Mouse (Mus musculus) lung, adult 18-20 months (tissue): ENCODE measurements around the gene Ctsz.
A peak's percentile ranks its signal among the peaks of the same experiment; 100 is the strongest.

Source experiments
- DNase-seq, 2 experiments: peaks; one replicate each; pipeline ENCODE4 v3.0.0; 2022; ENCODE audit warnings: mixed read lengths in 2 of 2

Gene Ctsz

DNA sequence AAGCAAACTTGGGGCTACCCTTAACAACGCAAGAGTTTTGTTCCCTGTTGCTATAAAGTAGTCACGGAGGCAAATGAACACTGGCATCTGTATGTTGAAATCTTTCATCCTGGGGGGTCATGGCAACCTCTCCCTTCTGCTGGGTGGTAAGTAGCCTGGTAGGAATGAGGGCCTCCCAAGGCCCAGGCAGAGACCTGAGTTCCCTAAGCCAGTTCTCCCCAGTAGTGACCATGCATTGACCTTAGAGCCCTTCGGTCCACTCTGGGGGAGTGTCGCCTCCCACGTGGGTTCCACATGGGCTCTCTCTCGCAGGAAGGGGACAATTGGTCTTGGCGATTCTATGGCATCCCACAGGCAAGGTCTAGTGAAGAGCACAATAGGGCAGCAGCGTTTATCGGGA, 1.1 kb upstream of the Ctsz start:
- no peak for DNase-seq

DNA sequence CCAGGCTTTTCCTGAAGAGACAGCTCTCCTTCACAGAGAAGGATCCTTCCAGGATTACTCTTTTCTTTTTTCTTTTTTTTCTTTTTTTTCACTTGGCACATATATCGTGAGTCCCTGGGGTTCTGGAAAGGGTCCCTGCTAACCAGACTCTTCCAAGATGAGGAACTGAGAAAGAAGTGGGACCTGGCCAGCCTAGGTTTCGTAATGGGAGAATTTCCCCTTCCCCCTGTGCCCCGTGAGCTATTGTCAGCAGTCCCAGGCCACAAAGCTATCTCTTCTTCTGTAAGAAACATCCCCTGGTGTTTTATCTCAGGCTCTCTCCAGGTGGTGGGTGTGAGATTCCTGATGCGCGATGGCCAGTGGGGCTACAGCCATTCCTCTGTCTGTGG, 605 bp upstream of the Ctsz start:
- peak in 1 of 2 experiments; percentile 55 for DNase-seq

DNA sequence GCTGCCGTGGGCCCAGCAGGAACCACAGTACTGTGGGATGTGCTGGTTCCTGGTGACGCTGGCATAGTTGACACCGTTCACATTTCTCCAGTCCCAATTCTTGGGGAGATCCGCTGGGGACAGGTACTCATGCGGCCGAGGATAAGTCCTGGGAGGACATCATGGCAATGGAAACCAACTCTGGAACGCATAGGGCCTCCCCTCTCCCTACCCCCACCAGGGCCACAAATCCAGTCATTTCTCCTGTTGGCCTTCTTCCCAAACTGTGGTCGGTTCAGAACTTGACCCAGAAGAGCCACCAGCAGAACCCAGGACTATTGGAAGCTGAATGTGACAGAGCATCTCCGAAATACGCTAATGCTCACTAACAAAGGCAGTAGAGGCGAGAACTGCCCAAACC, 658 bp downstream of the Ctsz start:
- DNase-seq = no peak

DNA sequence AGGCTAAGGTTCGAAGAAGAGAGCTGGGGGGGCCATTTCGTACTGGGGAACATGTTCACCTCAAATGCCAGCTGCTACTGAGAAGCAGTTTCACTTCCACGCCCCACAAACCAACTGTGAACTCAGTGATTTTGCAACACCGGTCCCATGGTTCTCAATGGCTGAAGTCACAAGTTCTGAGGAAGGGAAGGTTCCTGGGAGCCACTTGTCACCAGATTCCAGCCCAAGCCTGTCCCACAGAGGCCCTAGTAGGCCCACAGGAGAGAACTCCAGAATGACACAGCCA, 1.2 kb downstream of the Ctsz start:
- DNase-seq = peak; percentile 81 to 82

DNA sequence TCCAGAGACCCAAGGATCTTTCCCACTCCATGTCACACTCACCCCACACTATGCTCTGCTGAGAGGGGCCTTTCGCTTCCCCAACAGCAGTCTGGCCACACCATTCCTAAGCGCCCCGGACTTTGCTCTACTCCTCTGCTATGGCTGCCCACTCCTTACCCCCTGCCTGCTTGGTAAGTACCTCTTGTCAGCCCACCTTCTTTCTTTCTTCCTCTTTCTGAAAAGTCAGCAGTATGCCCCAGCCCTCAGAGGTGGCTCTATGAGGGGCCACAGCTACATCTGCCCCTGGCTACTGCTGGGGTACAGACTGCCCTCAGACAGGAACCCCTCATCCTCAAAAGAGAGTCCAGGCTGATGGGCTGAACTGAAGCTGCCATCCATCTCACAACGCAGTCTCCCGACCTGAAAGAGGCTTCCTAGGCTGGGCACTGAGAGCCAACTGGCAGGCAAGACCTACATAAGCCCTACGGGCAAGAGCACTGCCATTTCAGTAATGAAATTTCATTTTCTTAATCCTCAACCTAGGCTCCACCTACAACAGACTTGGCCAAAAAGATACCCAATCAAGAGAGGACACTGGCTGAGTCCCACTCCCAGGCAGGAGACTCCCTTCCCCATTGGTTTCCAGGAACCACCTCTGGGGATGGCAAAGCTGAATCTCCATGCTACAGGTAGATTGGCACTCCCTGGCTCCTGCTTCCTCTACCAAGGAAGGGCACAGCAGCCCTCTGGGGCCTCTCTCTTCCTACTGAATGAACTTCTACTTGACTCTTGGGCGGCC, 1.7 kb downstream of the Ctsz start:
- DNase-seq = no peak

DNA sequence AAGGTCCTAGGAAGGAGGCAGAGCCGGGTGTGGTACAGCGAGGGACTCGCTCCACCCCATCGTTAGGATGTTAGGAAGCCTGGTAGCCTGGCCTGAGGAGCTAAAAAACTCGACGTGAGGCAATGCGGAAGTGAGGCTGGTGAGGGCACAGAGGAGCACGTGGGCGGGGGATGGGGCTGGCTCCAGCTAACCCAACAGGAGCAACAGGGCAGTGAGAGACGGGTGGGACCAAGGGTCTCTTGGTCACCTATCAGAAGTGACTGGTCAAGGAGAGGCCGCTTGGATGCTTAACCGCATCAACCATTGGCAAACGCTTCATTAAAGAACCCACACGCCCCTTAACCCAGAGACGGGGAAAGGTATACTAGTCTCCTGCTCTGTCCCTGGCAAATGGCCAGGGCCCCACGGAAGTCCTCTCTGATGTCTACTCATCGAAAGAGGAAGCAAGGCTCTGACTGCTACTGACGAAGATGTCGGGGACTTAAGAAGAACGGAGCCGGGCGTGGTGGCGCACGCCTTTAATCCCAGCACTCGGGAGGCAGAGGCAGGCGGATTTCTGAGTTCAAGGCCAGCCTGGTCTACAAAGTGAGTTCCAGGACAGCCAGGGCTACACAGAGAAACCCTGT, 2.6 kb downstream of the Ctsz start:
- peak; percentile 48 to 62 for DNase-seq

DNA sequence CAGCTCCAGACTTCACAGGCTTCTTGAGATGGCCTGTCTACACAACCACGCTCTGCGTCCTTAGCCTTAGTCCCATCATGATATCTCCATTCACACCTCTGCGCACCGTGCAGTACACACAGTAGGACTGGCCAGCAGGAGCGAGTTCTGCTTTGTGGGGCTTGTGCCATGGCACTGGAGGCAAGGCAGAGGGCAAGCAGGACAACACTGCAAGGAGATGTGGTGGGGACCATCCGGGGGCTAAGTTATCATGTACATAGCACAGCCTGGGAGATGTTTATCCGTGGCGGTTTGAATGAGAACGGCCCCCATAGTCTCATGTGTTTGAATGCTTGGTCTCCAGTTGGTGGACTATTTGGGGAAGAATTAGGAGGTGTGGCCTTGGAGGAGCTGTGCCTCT, 3.9 kb downstream of the Ctsz start:
- DNase-seq = no peak

DNA sequence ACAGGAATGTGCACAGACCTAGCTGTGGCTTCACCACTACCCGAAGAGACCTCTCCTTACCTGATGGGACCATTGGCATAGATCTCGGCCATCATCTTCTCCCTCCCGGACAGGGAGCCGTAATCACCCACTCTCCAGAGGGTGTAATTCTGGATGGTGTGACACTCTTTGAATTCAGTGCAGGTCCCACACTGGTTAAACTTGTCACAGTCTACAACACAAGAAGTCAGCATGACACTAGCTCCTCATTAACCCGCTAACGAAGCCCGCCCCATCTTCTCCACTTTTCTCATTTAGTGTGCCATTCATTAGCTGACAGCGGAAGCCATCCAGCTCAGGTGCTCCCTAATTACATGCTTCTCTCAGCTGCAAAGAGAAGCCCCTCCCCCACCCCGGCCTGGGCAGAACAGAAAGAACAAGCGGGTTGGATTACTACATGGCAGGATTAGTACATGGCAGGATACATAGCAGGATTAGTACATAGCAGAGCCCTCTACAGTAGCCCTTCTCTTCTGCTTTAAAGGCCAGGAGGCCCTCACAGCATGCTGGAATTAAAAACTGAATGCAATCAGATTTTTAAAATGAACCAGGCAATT, 9.7 kb downstream of the Ctsz start:
- DNase-seq = peak in 1 of 2 experiments; percentile 2

DNA sequence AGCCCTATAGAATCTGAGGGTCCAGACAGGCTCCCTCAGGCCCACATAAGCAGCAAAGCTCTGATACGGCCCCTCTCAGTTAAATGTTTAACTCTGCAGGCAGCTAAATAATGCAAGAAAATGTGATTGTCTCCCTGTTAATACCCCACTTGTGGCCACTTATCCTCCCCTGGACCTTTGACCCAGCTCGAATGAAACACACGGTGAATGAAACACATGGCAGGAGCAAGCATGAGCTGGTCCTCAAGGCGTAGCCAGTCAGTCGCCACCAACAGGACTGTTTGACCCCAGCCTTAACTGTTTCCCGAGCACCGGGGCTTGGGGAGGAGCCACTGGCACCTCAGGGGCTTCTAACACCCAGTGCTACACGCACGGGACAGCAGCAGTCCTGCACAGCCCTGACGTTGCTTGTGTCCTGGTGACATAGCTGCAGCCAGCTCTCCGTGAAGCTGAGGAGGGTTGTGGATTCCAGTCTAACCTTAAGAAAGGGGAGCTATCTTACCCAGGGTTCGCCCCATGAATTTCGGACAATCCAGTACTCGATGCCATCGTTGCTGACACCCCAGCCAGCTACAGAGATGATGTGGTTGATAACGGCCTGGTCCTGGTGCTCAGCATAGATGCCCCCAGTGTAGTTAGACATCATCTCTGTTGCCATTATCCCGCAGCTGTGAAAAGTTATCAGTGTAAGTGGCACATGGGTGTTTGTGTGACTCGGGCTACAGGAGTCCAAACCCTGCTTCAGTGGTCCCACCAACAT, 10.6 kb downstream of the Ctsz start:
- peak in 1 of 2 experiments; percentile 2 for DNase-seq

DNA sequence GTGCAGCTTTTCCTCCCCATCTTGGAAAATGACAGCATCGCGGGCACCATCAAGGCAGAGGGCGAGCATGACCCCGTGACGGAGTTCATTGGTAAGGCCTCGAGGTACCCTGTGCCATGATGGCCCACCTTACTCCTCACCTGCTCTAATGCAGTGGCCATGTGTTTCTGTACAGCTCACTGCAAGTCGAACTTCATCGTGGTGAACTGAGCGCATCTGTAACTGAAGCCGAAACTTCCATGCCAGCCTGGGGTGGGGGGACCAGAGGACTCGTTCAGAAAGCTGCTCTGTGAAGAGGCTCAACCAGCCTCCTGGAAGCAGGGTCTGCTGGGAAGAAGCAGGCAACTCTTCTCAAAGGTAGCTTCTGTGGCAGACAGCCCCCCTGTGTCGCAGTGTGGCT, 12.0 kb downstream of the Ctsz start:
- no peak for DNase-seq

DNA sequence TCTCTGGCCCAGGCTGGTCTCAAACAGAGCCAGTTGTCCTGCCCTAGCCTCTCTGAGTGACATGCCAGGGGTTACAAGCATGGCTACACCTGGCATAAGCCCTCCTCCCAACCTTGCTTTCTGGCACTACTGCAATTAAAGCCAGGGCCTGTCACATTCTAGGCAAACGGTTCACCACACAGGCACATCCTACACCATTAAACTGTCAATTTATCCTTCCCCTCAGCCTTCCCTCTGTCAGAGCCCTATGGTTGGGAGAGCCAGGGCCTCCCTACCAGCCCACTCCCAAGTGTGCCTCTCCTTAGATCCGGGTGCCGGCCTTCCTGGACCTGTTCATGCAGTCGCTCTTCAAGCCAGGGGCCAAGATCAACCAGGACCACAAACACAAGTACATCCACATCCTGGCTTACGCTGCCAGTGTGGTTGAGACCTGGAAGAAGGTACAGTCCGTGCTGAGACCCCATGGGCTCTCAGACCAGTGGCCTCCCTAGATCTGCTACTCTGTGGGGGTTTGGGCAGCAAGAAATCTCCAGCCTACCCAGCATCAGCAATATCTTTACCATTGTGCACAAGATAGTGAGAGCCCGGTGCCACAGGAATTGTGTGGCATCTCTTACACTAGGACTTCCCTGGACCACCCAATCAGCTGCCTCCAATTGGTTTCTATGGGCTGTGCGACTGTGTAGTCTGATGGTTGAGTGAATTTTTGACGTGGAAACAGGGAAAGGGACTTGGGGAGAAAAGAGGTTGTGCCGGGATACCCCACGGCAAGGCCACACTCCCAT, 14.3 kb downstream of the Ctsz start:
- peak in 1 of 2 experiments; percentile 2 for DNase-seq

DNA sequence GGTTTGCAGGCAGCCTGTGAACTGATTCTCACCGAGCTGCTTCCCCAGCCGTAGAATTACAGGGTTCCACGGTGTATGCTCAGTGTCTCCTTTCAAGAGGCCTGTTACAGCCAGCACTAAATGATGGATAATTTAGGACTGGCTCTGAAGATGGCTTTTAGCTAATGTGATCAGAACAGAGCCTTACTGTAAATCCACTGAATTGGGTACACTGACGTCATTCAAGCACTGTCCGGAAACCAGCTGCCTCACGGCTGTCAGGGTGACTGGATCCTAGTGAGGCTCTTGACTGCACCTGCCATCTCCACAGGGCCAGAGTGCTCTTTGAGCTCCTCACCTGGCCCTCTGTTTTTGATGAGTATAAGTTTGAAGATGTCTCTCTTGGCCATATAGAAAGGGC, 17.7 kb downstream of the Ctsz start:
- DNase-seq = no peak

DNA sequence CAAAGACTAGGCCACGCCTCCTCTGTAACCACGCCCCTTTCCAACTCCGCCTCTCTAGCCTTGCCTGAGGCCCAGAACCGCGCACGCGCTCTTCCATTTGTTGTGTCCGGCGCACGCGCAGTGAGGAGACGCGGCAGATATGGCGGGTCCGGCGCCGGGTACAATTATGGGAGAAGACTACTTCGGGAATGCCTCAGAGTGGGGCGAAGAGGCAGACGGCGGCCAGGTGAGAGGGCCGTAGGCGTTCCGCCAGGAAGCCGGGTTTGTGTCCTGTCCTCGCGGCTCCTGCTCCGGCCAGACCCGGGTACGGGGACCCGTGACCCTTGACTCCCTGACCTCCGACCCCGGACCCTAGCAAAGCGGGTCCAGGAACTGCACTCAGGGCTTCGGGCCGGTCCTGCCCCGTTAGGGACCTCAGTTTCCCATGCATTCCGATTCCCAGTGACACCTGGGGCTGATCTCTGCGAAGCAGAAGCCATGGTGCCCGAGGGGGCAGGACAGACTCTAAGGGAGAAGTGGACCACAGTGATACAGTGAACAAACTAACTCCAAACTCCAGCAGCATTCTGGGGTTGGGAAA, 23.0 kb downstream of the Ctsz start, which contains the start of gene Nelfcd:
Gene Nelfcd, plus strand, starts transcription at position 74 of the 580 bp plus-strand sequence.
- DNase-seq = peak; percentile 94 to 95

DNA sequence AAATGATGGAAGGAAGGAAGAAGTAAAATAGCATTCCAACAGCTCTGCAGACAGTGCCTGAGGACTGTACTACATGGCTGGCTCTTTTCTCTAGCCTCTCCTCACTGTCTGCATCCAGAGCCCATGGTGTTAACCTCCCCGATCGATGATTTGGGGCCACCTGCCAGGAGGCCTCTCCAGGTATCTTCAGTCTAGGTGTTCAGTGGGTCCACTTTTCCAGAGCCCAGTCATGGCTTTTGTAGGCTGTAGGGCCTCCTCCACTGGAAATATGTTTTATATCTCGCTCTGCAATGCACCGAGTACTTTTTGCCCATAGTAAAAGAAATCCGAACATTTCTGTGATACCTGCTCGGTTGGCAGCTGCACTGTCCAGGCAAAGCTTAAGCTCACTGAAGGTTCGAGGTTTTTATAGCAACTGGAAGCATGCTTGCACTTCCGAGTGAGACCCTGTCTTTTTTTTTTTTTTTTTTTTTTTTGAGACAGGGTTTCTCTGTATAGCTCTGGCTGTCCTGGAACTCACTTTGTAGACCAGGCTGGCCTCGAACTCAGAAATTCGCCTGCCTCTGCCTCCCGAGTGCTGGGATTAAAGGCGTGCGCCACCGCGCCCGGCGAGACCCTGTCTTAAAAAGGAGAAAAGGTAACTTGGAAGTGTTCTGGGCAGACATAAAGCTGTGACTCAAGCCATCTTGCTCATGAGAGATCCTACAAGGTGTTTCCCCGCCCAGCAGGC, 23.7 kb downstream of the Ctsz start:
- DNase-seq = no peak

DNA sequence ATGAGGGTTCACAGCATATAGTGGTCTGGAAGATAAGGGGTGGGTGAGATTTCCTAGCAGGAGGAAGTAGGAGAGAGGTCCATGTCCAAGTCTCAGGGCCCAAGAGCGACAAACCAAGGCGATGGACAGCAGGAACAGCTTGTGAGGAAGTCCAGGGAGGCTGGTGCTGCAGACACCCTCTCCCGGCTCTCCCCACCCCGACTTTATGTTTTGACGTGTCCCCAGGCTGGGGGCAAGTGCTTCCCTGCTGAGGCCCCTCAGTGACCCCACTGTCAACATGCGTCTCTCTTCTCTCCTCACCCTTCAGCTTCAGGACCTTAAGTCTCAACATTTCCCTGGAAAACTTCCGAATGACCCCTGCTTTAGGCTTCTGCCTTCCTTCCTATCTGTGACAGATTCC, 25.7 kb downstream of the Ctsz start:
- no peak for DNase-seq

DNA sequence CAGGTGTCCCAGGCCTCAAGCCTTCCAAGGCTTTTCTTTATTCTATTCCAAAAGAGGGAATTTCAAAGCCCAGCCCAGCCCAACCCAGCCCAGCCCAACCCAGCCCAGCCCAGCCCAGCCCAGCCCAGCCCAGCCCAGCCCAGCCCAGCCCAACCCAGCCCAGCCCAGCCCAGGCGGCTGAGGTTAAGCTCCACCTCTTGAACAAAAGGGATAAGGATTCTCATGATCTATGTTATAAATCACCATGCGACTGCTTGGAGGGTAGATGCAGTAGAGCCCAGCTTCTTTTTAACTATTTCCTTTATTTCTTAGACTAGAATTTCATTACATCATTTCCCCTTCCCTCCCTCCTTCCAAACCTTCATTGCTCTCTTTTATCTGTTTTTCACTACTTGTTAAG, 28.6 kb downstream of the Ctsz start:
- no peak for DNase-seq

DNA sequence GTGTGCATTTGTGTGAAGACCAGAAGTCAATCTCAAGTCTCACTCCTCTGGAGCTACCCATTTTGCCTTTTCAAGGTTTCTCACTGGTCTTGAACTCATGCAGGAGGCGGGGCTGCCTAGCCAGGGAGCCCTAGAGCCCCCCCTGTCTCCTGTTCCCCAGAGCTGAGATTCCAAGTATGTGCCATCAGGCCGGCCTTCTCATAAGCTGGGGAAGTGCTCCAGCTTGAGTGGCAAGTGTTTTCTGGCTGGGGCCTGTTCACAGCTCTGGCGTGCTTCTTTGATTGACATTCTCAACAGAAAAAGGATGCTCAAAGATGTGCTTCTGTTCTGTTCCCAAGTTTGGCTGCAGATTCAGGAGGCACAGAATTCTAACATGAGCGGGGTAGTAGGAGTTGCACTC, 38.4 kb downstream of the Ctsz start:
- DNase-seq = no peak

DNA sequence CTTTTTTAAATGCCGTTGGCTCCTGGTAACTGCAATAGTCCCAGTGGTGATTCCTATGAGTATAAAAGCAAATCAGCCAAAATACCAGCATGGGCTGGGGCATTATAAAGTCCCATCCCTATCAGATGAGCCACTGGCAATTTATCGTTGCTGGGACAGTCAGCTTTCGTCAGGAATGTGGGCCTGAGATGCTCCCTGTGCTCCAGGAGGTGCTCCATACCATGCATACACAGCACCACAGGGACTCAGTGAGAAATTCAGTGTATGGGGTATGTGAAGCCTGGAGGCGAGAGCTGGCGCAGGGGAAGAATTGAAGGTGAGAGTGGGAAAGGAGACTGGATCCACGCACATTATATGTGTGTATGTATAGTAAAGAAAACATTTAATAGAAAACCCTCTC, 41.0 kb downstream of the Ctsz start:
- no peak for DNase-seq

DNA sequence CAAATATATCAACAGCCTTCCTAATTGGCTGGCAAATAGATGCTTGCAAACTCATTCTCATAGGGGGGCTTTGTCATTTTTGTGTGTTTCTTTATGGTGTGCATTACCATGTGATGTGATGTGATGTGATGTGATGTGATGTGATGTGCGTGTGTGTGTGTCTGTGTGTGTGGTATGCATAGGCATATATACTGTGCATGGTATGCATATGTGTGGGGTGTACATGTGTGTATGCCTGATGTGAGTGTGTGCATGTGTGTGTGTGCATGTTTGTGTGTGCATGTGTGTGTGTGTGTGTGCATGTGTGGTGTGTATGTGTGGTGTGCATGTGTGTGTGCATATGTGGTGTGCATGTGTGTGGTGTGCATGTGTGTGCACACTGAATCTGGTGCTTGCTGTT, 41.8 kb downstream of the Ctsz start:
- no peak for DNase-seq

DNA sequence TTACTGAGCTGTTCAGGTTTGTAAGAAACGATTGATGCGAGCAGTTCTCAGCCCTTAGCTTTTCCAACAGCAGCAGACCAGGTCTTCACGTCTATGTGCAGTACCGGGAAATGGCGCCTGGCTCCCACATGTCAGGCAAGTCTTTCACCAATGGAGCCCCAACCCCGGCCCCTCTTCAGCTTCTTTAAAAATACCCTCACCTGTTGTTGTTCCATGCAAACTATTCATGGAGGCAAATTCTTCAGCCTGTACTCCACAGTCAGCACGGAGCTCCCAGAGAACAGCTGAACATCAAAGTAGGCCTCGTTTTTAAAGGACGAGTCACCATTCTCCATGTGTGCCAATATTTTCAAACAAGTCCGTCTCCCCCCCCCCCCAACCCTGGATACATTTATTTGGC, 42.2 kb downstream of the Ctsz start:
- no peak for DNase-seq

DNA sequence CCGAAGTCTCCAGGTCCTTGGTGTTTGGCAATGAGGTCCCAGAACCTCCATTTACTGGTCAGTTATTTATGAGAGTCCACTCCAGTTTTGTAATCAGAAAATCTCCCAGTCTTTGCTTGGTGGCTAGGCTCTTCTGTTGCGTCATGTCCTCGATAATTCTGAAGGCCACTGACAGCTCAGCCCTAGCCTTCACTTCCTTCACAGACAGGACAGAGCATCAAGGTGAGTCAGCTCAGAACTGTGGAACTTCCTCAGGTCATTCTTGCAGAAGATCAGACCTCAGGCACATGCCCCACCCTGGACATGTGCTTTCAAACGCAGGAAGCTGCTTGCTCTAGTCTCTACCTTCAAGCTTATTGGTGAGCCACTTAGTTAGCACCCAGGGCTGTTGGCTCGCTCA, 45.5 kb downstream of the Ctsz start:
- no peak for DNase-seq

DNA sequence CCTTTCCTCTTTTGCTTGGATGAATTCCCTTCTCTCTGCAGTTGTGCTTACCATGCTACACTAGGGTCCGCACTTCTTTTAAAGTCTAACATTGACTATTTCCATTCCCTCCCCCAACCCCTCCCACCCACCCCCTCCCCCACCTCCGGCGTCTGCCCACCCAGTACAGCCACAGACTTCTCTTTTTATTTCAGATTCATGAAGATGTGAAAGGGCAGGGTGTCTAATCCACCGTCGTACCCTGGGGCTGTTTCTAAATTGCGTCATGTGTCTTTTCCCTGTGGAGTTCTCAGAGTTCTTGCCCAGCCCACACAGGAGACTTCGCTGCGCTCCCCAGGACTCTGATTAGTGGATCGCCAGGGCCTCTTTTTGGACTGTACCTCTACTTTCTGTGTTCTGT, 46.3 kb downstream of the Ctsz start:
- DNase-seq = no peak
